Mouse (Mus musculus) ZHBTc4 (cell line): Measurements from ENCODE around the gene Gsg1.

Experiments used
- DNase-seq: peaks from one replicate; pipeline ENCODE4 v3.0.0-alpha.2; 2011; ENCODE audit warnings: low read depth, low spot score

The Gsg1 gene

GRCm38 (mm10) chr6:135261124-135261523, 7.0 kb upstream of the Gsg1 start:
- no peak for DNase-seq

DNA sequence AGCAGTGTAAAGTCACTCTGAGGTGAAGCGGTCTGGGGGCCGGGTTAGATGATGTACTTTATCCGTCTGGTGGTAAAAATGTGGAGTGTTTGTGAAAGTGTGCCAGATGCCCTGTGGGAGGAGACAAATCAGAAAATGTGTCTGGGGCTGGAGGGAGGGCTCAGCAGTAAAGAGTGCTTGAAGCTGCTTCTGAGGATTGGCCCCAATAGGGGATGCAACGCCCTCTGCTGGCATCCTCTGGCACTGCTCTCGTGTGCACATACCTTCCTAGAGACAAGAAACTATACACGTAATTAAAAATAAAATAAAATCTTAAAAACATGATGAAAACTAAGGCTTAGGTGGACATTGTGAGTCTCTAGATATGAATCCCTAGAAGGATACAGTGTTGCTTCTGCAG, 6.3 kb upstream of the Gsg1 start:
- DNase-seq, result peak; percentile 81

- DNase-seq, result peak; percentile 98
Observed at GRCm38 (mm10) chr6:135252728-135253077, 1.4 kb downstream of the Gsg1 start.

DNA sequence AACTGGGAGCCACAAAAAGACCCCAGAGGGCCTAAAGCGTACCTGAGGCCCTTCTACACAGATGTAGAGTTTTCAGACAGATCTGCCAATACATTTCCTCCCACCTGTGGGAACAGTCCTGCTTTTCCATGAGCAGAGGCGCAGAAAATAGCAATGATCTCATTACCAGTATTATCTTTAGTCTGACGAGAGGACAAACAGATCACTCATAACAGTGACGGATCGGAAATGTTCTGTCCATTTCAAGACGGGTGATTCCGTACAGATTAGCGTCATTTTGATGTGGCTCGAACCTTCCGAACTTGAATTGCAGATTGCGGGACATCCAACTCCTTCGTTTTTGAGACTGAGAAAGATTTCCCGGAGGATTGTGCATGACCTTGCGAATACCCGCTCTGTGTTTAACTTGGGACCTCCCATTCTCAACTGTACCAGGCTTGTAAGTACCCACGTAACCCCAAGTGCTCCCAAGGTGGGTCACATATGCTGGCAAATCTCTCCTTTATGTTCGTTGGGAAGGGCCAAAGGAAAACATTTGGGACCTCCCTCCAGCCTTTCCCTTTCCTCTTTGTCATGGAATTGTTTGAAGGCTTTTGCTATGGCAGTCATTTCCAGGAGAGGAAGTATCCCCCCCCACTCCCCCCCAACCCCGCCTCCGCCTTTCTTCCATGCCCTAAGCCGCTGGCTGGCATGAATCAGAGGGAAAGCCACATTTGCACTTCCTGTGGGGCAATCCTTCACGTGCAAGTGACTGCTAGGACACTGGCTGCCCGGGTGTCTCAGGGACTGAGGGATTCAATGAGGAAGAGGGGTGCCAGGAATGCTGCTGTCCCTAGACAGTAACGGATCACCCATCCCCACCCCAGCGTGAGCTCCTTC, 2.1 kb downstream of the Gsg1 start:
- DNase-seq, result no peak

DNA sequence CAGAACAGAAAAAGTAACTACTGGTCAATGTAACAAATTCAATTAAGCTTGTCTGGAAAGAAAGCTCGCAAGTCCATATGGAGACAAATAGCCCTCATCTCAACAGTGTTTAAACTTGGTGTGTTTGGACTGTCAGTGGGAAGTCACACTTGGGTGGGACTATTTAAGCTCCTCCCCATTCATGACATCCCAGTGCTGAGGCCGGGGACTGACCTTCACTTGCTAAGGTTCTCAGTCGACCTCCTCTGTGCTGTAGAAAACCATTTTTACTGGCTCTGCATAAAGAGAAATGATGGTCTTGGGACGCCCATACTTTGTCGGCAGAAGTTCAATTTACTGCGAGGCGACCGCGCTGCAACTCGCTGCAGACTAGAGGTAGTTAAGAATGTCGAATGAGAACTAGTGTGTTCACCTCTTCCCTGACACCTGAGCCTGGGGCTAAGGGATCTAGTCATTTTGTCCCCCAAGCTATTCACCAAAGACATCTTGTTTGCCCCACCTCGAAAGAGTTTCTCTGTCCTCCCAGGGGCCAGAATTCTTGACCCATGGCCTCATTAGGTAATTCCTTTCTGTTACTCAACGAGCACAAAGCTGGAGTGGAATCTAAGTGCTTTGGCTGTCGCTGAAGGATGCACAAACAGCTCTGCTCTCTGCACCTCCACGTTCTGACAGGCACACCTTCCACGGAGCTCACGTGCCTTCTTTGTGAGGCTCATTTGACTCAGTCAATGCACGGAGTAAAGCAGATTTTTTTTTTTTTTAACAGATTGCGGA, 3.0 kb downstream of the Gsg1 start:
- DNase-seq, result no peak

DNA sequence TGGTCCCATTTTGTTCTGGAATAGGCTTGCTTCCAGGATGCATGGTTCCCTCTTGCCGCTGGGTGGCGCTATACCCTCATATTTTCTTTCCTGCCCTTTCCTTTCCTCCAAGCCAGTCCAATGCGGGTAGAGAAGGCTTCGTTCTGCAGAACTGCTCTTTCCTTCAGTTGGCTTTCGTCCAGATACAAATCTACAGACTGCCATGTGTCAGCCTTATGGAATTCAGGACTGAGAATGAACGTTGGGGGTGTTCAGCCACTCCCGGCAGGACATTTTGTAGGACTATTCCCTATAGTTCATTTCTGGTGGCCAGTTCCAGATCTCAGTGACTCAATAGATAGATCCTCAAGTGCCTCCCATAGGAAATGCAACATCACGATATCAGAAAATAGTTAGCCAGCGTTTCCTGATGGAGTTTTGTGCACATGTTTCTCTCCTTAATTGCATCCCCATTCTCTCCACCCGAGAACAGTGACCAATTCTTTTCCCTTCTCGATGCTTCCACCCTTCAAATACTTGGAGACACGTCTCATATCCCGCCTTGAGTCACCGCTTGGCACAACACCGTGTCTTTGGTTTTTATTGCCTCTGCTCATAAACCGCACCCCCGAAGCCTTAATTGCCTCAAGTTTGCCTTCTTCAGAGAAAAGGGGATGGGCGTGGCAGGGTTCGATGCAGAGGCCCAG, 4.2 kb downstream of the Gsg1 start:
- DNase-seq, result peak; percentile 71

DNA sequence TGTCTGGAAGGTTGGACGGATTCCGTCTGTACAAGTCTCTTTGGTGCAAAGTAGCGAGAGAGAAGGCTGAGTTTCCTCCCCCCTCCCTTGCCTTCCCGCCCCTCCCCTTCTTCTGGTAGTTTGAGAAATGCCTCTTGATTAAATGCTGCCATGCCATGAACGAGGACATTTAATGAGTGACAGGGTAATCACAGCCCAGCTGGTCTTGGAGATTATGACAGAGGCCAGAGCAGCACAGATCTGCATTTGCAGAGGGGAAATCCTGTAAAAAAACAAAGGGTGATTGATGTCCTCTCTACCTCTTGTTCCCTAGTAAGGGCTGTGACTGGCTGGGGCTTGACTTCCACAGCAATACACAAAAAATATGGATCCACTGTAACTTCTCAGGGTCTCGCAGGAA, 6.3 kb downstream of the Gsg1 start:
- DNase-seq, result no peak

GRCm38 (mm10) chr6:135245586-135245985, 8.6 kb downstream of the Gsg1 start:
- DNase-seq, result no peak

GRCm38 (mm10) chr6:135240361-135240760, 13.8 kb downstream of the Gsg1 start:
- no peak for DNase-seq

DNA sequence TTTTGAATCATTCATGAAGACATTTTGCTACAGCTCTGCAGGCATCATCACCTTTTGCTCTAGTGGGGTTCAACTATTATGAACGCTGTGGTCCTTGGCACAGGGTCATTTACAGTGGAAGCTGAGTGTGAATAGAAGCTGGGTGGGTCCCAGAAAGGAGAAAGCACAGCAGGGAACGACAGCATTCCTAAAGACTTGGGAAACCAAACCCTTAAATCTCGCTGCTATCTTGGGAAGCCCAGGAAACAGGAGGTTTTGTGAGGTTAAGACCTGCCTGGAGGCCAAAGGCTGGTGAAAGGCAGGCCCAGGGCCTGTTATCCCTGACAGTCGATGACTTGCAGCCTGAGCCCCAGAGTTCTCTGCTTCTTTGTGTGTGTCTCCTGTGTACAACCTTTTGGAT, 15.9 kb downstream of the Gsg1 start:
- DNase-seq, result peak; percentile 48

- no peak for DNase-seq
Observed at GRCm38 (mm10) chr6:135237326-135237725, 16.8 kb downstream of the Gsg1 start.

- peak; percentile 59 for DNase-seq
Observed at GRCm38 (mm10) chr6:135236576-135236975, 17.6 kb downstream of the Gsg1 start.

- DNase-seq, result no peak
Observed at GRCm38 (mm10) chr6:135235742-135236141, 18.4 kb downstream of the Gsg1 start.

GRCm38 (mm10) chr6:135232443-135233182, 21.5 kb downstream of the Gsg1 start:
- DNase-seq, result no peak

- DNase-seq, result no peak
Observed at GRCm38 (mm10) chr6:135230586-135230985, 23.6 kb downstream of the Gsg1 start.

DNA sequence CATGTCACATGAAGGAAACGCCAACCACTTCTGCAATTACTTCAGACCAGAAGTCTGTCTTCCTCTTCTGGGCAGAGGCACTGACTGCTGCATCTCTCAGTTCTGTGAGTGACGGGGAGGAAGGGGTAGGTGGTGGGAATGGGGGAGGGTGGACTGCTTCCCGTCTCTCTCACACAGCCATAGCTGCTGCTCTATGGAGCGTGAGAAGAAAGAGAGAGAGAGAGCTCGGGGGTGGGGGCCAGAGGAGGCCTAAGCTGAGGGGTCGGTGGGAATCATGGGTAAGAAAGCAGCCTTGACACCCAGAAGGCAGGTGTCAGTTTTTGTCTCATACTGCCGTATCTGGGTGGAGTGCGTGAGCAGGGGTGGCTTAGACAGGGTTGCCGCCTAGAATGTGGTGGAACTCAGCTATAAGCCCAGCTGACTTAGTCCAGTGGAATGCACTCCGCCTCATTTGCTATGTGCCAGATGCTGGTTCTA, 25.6 kb downstream of the Gsg1 start:
- DNase-seq, result no peak

DNA sequence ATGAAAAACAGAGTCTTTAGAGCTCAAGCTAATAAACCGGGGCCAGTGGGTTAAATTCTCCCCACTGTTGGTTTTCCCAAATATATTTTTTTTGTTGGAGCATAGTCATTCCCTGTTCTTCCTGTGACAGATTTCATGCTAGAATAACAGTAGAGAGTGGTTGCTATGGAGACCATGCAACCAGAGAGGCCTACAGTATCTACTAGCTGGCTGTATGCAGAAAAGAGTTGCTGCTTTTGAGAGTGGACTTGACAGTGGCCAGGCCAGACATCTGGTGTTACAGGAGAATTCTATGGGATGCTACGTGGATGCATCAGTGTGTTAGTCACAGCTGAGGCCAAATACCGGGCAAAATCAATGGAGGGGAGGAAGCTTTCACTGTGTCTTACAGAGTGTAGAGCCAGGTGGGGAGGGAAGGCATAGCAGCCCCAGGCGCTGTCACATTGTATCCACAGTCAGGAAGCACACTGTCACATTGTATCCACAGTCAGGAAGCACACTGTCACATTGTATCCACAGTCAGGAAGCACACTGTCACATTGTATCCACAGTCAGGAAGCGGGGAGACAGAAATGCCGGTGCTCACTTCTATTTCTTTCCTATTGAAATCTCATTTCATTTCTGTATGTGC, 30.2 kb downstream of the Gsg1 start:
- DNase-seq, result no peak

DNA sequence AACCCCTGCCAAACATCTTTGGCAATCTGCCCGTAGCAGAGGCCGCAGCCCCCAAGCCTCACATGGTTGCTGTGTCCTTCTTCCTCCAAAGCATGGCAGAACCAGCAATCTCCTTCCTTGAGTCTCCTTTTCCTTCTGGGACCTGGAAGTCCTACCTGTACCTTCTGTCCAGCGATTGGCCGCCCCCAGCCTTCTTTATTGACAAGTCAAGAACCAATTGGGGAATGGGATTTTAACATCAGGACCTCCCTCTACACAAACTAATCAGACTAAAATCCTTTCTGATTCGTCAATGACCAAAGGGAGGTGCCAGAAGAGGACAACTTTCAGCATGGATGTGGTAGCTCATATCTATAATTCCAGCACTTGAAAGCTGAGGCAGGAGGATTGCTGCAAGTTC, 34.2 kb downstream of the Gsg1 start:
- peak; percentile 51 for DNase-seq

DNA sequence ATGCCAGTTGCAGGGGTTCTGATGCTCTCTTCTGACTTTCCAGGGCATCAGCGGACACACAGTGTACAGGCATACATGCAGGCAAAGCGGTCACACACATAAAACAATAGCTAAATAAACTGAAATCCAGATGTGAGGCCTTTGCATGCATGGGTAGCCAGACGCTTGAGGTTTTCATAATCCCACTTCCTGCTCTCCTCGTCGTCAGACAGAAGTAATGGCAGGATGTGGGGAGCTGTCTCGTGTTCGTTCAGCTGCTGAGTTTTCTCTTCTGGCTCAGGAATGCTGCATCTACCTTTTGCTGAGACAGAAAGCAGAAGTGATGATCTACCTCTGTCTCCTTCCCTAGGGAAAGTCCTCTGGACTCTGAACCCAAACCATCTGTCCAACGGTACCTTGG, 35.8 kb downstream of the Gsg1 start:
- no peak for DNase-seq

DNA sequence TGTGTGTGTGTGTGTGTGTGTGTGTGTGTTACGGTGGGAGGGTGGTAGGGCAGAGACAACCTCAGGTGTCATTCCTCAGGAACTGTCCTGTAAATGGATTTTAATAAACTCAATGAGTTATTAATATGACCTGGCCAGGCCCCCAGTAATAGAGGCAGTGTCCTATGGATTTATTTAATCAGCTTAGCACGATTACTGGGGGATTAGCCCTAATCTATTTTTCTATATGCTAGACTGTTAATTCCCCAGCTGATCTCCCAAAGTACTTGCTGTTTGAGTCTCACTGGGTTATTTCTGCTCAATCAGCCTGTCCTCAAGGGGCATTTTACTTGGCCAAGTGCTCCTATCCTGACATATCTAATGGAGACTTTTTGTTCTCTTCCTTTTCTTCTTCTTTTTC, 41.5 kb downstream of the Gsg1 start:
- DNase-seq, result no peak

- DNase-seq, result no peak
Observed at GRCm38 (mm10) chr6:135211169-135211568, 43.0 kb downstream of the Gsg1 start.
